Mouse (Mus musculus) C2C12 (cell line): ENCODE measurements at regions not wholly inside any gene's neighbourhood (a gene's known extent, or its start where the extent isn't known, plus 50 kb on each side); places are given as distances from the start of the nearest gene placed in this dataset.

ENCODE experiments used
- H3K27me3 ChIP-seq: one replicate; pipeline ENCODE4 v1.6.1; 2011; ENCODE audit not compliant: control insufficient read depth, insufficient read depth, insufficient read length
- H3K36me3 ChIP-seq: one replicate; pipeline ENCODE4 v1.6.1; 2011; ENCODE audit not compliant: control insufficient read depth, insufficient read depth
- H3K4me3 ChIP-seq: one replicate; pipeline ENCODE4 v1.5.1; 2011; ENCODE audit warnings: mild to moderate bottlenecking, control low read depth; ENCODE audit not compliant: poor library complexity, insufficient read depth, severe bottlenecking
- H3K79me2 ChIP-seq: one replicate; pipeline ENCODE4 v1.6.1; 2011; ENCODE audit not compliant: control insufficient read depth, insufficient read depth
- H3K79me3 ChIP-seq: one replicate; pipeline ENCODE4 v1.6.1; 2011; ENCODE audit warnings: low read depth, control low read depth
- H3ac ChIP-seq: one replicate; pipeline ENCODE3; 2011; ENCODE audit warnings: low read depth; ENCODE audit not compliant: control insufficient read depth, insufficient read length
- CEBPB ChIP-seq: IDR thresholded peaks from one replicate; pipeline ENCODE4 v1.6.1; 2011; ENCODE audit warnings: low read depth, mild to moderate bottlenecking, control low read depth, moderate library complexity
- CTCF ChIP-seq: IDR thresholded peaks from one replicate; pipeline ENCODE4 v1.5.1; 2011; ENCODE audit not compliant: control insufficient read depth, insufficient read depth, insufficient read length
- FOSL1 ChIP-seq: IDR thresholded peaks from one replicate; pipeline ENCODE4 v1.8.0; 2011; ENCODE audit warnings: mild to moderate bottlenecking, low read length; ENCODE audit not compliant: poor library complexity, insufficient read depth, severe bottlenecking
- MAX ChIP-seq: IDR thresholded peaks from one replicate; pipeline ENCODE4 v1.6.1; 2011; ENCODE audit warnings: mild to moderate bottlenecking, control low read depth
- MYOD1 ChIP-seq: IDR thresholded peaks from one replicate; pipeline ENCODE4 v1.6.1; 2011; ENCODE audit warnings: low read depth; ENCODE audit not compliant: control insufficient read depth, insufficient read length
- MYOG ChIP-seq: IDR thresholded peaks from one replicate; pipeline ENCODE4 v1.6.1; 2011; ENCODE audit not compliant: control insufficient read depth, insufficient read length; ENCODE audit errors: extremely low read depth
- USF1 ChIP-seq: IDR thresholded peaks from one replicate; pipeline ENCODE4 v1.6.1; 2011; ENCODE audit warnings: low read depth, mild to moderate bottlenecking, control low read depth, moderate library complexity

- Histone ChIP-seq H3K4me3 (no peak overlapping the region), H3K79me2 (no peaks in the 10 kb centered on the region), H3ac (no peak overlapping the region), H3K36me3 (no peaks in the 10 kb centered on the region), H3K79me3 (no peaks in the 10 kb centered on the region), H3K27me3 (no peaks in the 10 kb centered on the region)
- TF ChIP-seq MYOG: no peak
Measured at GRCm38 (mm10) chr16:24090981-24091380, 102.3 kb upstream of the Bcl6 start.

DNA sequence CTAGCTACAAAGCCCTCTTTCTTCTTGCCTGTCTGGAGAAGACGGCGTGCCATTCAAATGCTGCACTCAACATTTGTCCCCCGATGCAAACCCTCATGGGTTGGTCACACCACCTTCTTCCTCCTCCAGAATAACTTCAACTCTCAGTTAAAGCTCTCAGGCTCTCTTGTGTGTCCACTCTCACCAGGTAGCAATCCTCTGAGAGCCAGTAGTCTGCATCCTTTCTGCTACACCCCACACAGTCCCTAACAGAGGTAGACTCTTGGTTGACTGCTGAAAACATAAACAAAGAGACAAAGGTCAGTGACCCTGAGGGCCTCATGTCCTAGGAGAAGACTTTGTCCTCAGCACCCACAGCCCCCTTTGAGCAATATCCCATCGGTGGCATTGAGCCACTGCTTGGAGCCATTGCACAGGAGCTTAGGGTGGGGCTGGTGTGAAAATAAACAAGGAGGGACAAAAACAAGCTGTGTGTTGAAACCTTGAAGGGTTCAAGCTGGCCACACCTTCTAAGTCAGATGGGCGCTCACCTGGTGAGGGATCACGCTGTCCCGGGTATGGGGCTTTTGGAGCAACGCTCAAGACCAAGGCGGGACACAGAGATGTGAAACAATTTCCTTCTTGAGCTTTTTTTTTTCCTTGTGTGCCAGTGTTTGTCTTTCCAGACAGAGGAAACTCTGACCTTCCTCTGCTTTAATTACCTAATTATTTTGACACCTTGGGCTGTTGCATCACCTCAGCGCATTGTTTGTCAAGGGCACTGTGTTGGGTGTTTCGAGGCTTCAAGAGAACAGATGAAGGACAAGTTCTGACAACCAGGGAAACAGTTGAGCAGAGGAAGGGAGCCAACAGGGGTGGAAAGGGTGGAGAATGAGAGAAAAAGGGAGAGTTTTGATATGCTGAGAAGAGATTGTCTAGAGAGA lies 101.4 kb upstream of the Bcl6 start:
- Histone ChIP-seq H3K79me3 (no peaks in the 10 kb centered on the region), H3K4me3 (no peak overlapping the region)
- TF ChIP-seq MYOD1: no peak
- no peak for TF ChIP-seq FOSL1
- TF ChIP-seq MAX: no peak
- TF ChIP-seq CEBPB: no peak
- TF ChIP-seq USF1: no peak
- no peak for TF ChIP-seq CTCF
- TF ChIP-seq MYOG: no peak

GRCm38 (mm10) chr16:24083966-24084365 lies 95.3 kb upstream of the Bcl6 start:
- no peak for TF ChIP-seq MYOD1
- TF ChIP-seq CEBPB: no peak
- no peak for TF ChIP-seq MAX
- TF ChIP-seq MYOG: no peak
- no peak for TF ChIP-seq USF1
- TF ChIP-seq FOSL1: no peak
- no peak for TF ChIP-seq CTCF
- H3ac ChIP-seq: no peak overlapping the region
- no peak overlapping the region for H3K4me3 ChIP-seq
- no peaks in the 10 kb centered on the region for H3K27me3 ChIP-seq
- H3K79me3 ChIP-seq: no peaks in the 10 kb centered on the region
- no peaks in the 10 kb centered on the region for H3K79me2 ChIP-seq
- H3K36me3 ChIP-seq: no peaks in the 10 kb centered on the region

More for the DNA sequence above, 101.4 kb upstream of the Bcl6 start:
- Histone ChIP-seq H3K79me2 (no peaks in the 10 kb centered on the region), H3K36me3 (no peaks in the 10 kb centered on the region), H3ac (no peak overlapping the region), H3K27me3 (no peaks in the 10 kb centered on the region)

DNA sequence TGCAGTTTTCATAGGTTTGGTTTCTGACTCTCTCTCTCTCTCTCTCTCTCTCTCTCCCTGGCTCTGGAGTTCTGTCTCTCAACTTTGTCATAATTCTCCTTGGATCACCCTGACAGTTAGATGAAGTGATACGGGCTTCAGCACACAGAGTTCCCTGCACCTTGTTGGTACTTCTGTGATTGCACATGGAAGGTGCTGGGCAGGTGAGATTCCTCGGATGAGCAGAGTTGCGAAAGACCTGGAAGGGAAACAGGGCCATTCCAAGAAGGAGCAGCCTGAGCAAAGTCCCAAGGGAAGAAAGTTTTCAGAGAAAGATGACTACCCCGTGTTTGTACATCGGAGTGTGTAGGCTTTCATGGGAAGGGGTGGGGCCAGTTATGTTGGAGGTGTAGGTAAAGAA lies 91.8 kb upstream of the Bcl6 start:
- H3K27me3 ChIP-seq: no peaks in the 10 kb centered on the region
- no peak for TF ChIP-seq CEBPB
- TF ChIP-seq MYOD1: no peak
- no peak for TF ChIP-seq FOSL1
- no peak for TF ChIP-seq USF1
- no peak for TF ChIP-seq CTCF
- no peak for TF ChIP-seq MYOG
- no peak for TF ChIP-seq MAX

DNA sequence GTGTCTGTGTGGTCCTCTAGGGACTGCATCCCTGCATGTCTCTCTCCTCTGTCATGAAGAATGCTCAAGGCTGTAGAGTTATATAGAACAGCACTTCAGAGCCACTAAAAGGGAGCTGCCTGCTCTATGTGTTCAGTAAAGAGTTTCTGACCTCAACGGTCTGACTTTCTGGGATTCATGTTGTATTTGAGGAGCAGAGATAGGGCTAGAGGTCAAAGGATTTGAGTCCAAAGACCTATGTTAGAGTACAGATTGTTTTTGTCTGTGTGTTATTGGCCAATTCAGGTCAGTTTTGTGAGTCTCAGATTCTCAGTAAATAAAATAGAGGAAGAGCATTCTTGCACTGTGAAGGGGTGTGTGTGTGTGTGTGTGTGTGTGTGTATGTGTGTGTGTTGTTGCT lies 90.0 kb upstream of the Bcl6 start:
- Histone ChIP-seq H3K36me3 (no peaks in the 10 kb centered on the region), H3K79me2 (no peaks in the 10 kb centered on the region), H3ac (no peak overlapping the region), H3K27me3 (no peaks in the 10 kb centered on the region), H3K79me3 (no peaks in the 10 kb centered on the region), H3K4me3 (no peak overlapping the region)
- TF ChIP-seq MYOG: no peak
- TF ChIP-seq FOSL1: no peak
- no peak for TF ChIP-seq MAX
- no peak for TF ChIP-seq CEBPB
- TF ChIP-seq MYOD1: no peak
- TF ChIP-seq CTCF: no peak
- no peak for TF ChIP-seq USF1

More for the DNA sequence above, 91.8 kb upstream of the Bcl6 start:
- H3ac ChIP-seq: no peak overlapping the region
- no peaks in the 10 kb centered on the region for H3K79me2 ChIP-seq
- no peak overlapping the region for H3K4me3 ChIP-seq
- H3K79me3 ChIP-seq: no peaks in the 10 kb centered on the region
- no peaks in the 10 kb centered on the region for H3K36me3 ChIP-seq

DNA sequence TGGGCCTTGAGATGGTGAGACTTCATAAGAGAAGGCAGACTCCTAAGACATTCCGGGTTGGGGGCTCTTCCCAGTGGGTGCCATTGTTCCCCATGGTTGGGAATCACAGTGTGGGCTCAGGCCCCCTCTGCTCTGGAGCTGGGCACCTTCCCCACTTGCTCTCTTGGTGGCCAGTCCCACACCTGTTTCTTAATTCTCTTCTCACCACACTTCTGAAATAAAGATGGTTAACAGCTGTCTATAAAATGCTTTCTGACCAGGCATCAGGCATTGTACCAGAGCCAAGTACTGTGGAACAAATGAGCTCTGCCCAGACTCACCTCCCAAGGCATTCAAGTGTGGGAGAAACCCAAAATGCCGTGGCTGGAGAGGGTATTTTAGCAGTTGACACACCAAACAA lies 88.8 kb upstream of the Bcl6 start:
- Histone ChIP-seq H3K36me3 (no peaks in the 10 kb centered on the region), H3K79me2 (no peaks in the 10 kb centered on the region), H3K27me3 (no peaks in the 10 kb centered on the region), H3ac (no peak overlapping the region), H3K79me3 (no peaks in the 10 kb centered on the region), H3K4me3 (no peak overlapping the region)
- TF ChIP-seq MYOD1 (no peak), CTCF (no peak), MYOG (no peak), USF1 (no peak), CEBPB (no peak)
